Mouse (Mus musculus) midbrain, embryonic 10.5 days (tissue): ENCODE results near the gene Ryr2. TPM values are rescaled to one million over a fixed set of nuclear protein-coding genes. Genes with fewer than 3 reads are reported as not detected.
"Not testable (repeated sequence)": the region's sequence is repeated elsewhere in the genome, so short reads cannot be mapped to it uniquely, and the experiment has no call there.

ENCODE experiments used
- DNase-seq: peaks from one replicate; pipeline ENCODE4 v3.0.0-alpha.2; 2017; ENCODE audit warnings: low spot score
- H3K27ac ChIP-seq: fragments of 300-500 bp; sonication (generic); replicated peaks from 2 replicates; pipeline ENCODE4 v1.5.1; 2016; ENCODE audit warnings: mild to moderate bottlenecking
- H3K27me3 ChIP-seq: fragments of 300-500 bp; sonication (generic); 2 replicates; pipeline ENCODE4 v1.6.1; 2016; ENCODE audit warnings: low read depth, mild to moderate bottlenecking; ENCODE audit not compliant: poor library complexity, severe bottlenecking
- H3K36me3 ChIP-seq: fragments of 300-500 bp; sonication (generic); 2 replicates; pipeline ENCODE4 v1.6.1; 2016; ENCODE audit warnings: mild to moderate bottlenecking, moderate library complexity
- H3K4me1 ChIP-seq: fragments of 300-500 bp; sonication (generic); 2 replicates; pipeline ENCODE4 v1.6.1; 2016
- H3K4me3 ChIP-seq: fragments of 300-500 bp; sonication (generic); 2 replicates; pipeline ENCODE4 v1.5.1; 2016; ENCODE audit warnings: mild to moderate bottlenecking, moderate library complexity
- H3K9me3 ChIP-seq: fragments of 300-500 bp; sonication (generic); replicated peaks from 2 replicates; pipeline ENCODE4 v1.6.1; 2016; ENCODE audit warnings: mild to moderate bottlenecking
- WGBS: fragments of 180-500 bp; shearing (Covaris S2); methylation state at CpG from one replicate; pipeline ENCODE4 v1.1.7; 2016; 5-methylcytosine and 5-hydroxymethylcytosine counted together
- polyA plus RNA-seq: library from polyadenylated mRNA; unstranded; fragments of >200 nt; fragmentation: Nextera tagmentation; extraction: Ambion mirVana; gene quantifications from 2 replicates; pipeline ENCODE4 v1.2.1, GENCODE M21; 2016

Gene Ryr2
- polyA plus RNA-seq, 1 experiment from 2014 or later = 0.07 TPM

DNA sequence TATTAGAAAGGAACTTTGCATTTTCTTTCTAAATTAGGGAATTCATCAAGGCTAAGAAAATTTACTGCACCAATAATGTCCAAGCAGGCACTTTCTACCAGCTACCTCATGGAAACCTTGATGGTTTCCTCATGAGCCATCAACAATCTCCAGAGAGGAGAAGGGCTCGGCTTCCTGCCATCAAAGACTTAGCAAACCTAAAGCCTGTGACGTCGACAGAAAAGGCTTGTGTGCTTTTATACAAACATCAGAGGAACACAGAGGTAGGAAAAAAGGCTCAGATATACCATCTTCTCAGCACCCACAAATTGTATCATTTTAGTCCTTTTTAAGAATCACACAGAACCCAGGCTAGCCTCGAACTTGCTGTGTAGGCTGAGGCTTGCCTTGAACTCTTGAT is 148.5 kb downstream of the Ryr2 start:
- Histone ChIP-seq H3K4me3 (no peak overlapping the region), H3K27me3 (no peaks in the 10 kb centered on the region), H3K36me3 (no peaks in the 10 kb centered on the region), H3K9me3 (no peaks in the 10 kb centered on the region), H3K27ac (no peak overlapping the region), H3K4me1 (no peaks in the 10 kb centered on the region)
- 78% methylated on average over 4 of the region's 4 CpGs for WGBS
- DNase-seq = no peak

- Histone ChIP-seq H3K4me1 (no peaks in the 10 kb centered on the region), H3K27me3 (no peaks in the 10 kb centered on the region), H3K36me3 (no peaks in the 10 kb centered on the region), H3K27ac (no peak overlapping the region), H3K9me3 (no peaks in the 10 kb centered on the region), H3K4me3 (no peak overlapping the region)
- no peak for DNase-seq
- 72% methylated on average over 3 of the region's 3 CpGs for WGBS
Observed at GRCm38 (mm10) chr13:11951951-11952350, 154.8 kb downstream of the Ryr2 start.

GRCm38 (mm10) chr13:11945740-11946139 is 161.0 kb downstream of the Ryr2 start:
- no peak for DNase-seq
- no peaks in the 10 kb centered on the region for H3K27me3 ChIP-seq
- WGBS = 92% methylated on average over 2 of the region's 2 CpGs

GRCm38 (mm10) chr13:11941724-11942123 is 165.0 kb downstream of the Ryr2 start:
- WGBS = 86% methylated on average over 4 of the region's 4 CpGs
- H3K27ac ChIP-seq = no peak overlapping the region
- no peaks in the 10 kb centered on the region for H3K27me3 ChIP-seq
- H3K9me3 ChIP-seq = no peaks in the 10 kb centered on the region
- H3K4me3 ChIP-seq = no peak overlapping the region
- DNase-seq = no peak
- H3K4me1 ChIP-seq = no peaks in the 10 kb centered on the region
- H3K36me3 ChIP-seq = no peaks in the 10 kb centered on the region

More at GRCm38 (mm10) chr13:11945740-11946139, 161.0 kb downstream of the Ryr2 start:
- Histone ChIP-seq H3K4me1 (no peaks in the 10 kb centered on the region), H3K36me3 (no peaks in the 10 kb centered on the region), H3K9me3 (no peaks in the 10 kb centered on the region), H3K4me3 (no peak overlapping the region), H3K27ac (no peak overlapping the region)

DNA sequence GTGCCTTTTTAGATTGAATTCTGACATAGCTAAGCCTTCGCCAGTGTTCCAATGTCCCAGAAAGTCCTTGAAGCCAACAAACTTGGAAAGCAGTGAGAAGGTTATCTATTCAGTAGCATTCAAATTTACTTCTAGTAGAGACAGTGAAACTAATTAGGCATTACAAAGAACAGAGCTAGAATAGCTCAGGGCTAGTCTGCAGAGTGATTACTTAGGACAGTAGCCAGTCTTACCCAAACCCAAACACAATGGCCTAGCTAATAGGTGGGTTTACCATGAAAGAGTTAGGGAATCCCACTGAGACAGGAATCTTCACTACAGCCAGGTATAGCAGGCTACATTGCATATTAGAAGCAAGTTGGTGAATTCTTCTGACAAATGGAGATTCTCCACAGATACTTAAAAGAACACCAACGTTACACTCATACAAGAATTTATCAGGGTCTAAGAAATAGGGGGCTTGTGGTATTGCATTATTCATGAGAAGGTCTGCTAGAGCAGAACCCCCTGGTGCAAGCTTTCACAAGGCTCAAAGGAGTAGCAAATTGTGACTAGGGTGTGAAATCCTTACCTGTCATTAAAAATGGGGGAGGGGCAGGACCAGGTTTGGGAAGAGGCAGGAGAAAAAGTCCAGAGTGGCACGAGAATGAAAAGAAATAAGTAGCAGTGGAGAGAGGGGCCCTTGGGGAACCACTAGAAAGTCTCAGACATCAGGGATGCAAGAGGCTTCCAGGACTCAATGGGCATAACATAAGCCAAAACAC is 172.3 kb downstream of the Ryr2 start:
- H3K4me3 ChIP-seq, H3K27me3 ChIP-seq, DNase-seq, H3K27ac ChIP-seq, H3K4me1 ChIP-seq, H3K9me3 ChIP-seq, H3K36me3 ChIP-seq: not testable (repeated sequence)
- 72% methylated on average over 3 of the region's 3 CpGs for WGBS

GRCm38 (mm10) chr13:11933334-11933733 is 173.4 kb downstream of the Ryr2 start:
- DNase-seq = no peak
- Histone ChIP-seq H3K27ac (no peak overlapping the region), H3K4me3 (no peak overlapping the region), H3K27me3 (no peaks in the 10 kb centered on the region), H3K36me3 (no peaks in the 10 kb centered on the region), H3K4me1 (no peaks in the 10 kb centered on the region), H3K9me3 (no peaks in the 10 kb centered on the region)

DNA sequence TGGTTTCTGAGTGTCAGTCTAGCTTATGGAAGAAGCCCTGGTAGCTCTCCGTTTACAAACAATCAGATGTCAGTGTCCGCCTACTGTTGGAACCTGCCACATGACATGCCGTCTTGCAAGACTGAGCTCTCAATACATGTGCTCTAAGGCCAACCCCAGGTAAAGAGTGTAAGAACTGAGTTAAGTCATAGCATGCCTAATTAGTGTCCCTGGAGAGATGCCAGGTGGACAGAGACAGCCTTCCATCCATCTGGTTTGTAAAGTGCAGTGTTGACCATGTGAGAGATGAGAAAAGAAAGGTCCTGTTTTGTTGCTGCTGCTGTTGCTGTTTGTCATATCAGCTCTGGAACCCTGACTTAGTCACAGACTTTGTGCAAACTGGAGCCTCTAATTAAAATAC is 178.0 kb downstream of the Ryr2 start:
- Histone ChIP-seq H3K27ac (no peak overlapping the region), H3K27me3 (no peaks in the 10 kb centered on the region), H3K9me3 (no peaks in the 10 kb centered on the region), H3K4me1 (no peaks in the 10 kb centered on the region), H3K36me3 (no peaks in the 10 kb centered on the region), H3K4me3 (no peak overlapping the region)
- DNase-seq = no peak
- WGBS = 92% methylated on average over 3 of the region's 3 CpGs

DNA sequence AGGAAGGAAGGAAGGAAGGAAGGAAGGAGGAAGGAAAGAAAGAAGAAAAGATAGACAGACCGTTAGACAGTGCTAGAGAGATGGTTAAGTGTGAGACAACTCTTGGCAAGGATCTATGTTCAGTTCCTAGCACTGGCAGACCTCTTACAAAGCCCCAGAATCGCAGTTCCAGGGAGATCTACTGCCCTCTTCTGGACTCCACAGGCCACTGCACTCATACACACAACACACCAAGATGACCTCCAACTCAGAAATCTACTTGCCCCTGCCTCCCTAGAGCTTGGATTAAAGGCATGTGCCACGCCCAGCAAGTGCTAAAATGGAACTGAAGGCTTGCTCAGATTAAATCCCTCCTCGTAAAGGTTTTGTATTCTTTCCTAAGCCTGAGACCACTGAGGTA is 179.0 kb downstream of the Ryr2 start:
- Histone ChIP-seq H3K36me3 (no peaks in the 10 kb centered on the region), H3K4me1 (no peaks in the 10 kb centered on the region), H3K27me3 (no peaks in the 10 kb centered on the region), H3K9me3 (no peaks in the 10 kb centered on the region), H3K4me3 (no peak overlapping the region), H3K27ac (no peak overlapping the region)
- DNase-seq = no peak
- WGBS = 85% methylated on average over 4 of the region's 4 CpGs

- no peak overlapping the region for H3K27ac ChIP-seq
- no peaks in the 10 kb centered on the region for H3K9me3 ChIP-seq
- H3K36me3 ChIP-seq = no peaks in the 10 kb centered on the region
- 82% methylated on average over 11 of the region's 11 CpGs for WGBS
- H3K4me3 ChIP-seq = no peak overlapping the region
- H3K27me3 ChIP-seq = no peaks in the 10 kb centered on the region
- no peaks in the 10 kb centered on the region for H3K4me1 ChIP-seq
- no peak for DNase-seq
Observed at GRCm38 (mm10) chr13:11926720-11927500, 179.8 kb downstream of the Ryr2 start.

- Histone ChIP-seq H3K27ac (no peak overlapping the region), H3K4me3 (no peak overlapping the region), H3K4me1 (no peaks in the 10 kb centered on the region), H3K36me3 (no peaks in the 10 kb centered on the region), H3K27me3 (no peaks in the 10 kb centered on the region), H3K9me3 (no peaks in the 10 kb centered on the region)
- WGBS = 85% methylated on average over 2 of the region's 2 CpGs
- no peak for DNase-seq
Observed at GRCm38 (mm10) chr13:11926215-11926614, 180.5 kb downstream of the Ryr2 start.

DNA sequence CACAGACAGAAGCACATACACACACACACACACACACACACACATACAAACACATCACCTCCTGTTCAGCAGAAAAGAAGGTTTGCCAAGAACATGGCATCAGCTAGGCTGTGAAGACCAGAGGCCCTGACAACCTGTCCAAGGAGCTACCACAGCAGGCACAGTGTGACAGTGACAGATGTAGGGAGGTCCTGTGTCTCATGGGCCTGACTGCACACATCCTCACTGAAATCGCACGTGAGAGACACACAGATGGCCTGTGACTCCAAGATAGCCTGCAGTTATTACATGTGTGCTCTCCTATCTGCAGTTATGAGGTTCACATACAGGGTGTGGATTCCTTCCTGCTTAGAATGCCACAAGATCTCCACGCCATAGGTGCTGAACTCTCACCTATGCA is 182.0 kb downstream of the Ryr2 start:
- H3K36me3 ChIP-seq = no peaks in the 10 kb centered on the region
- DNase-seq = no peak
- no peak overlapping the region for H3K4me3 ChIP-seq
- H3K27ac ChIP-seq = no peak overlapping the region
- H3K9me3 ChIP-seq = no peaks in the 10 kb centered on the region
- no peaks in the 10 kb centered on the region for H3K27me3 ChIP-seq
- no peaks in the 10 kb centered on the region for H3K4me1 ChIP-seq
- WGBS = 91% methylated on average over 3 of the region's 3 CpGs

DNA sequence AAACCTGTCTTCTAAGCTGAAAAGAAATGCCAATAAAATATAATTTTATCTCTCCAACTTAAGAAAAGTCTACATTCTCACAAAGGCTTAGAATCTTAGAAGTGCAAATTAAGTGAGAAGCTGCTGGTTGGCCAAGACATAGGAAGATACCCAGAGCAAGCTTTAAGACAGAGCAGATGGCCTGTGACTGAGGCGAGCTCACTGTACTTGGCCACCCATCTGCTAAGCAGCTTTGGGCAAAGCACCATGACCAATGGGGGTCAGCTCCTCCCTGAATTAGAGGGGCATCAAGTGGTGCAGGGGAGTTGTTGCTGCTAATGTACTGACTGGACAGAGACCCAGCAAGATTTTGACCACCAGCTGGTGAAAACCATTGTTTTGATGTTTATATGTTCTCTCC is 186.2 kb downstream of the Ryr2 start:
- no peaks in the 10 kb centered on the region for H3K9me3 ChIP-seq
- WGBS = 55% methylated on average over 1 of the region's 1 CpGs
- H3K4me3 ChIP-seq = no peak overlapping the region
- H3K27ac ChIP-seq = no peak overlapping the region
- no peaks in the 10 kb centered on the region for H3K4me1 ChIP-seq
- DNase-seq = no peak
- no peaks in the 10 kb centered on the region for H3K27me3 ChIP-seq
- H3K36me3 ChIP-seq = no peaks in the 10 kb centered on the region

GRCm38 (mm10) chr13:11919448-11919847 is 187.3 kb downstream of the Ryr2 start:
- H3K27ac ChIP-seq = no peak overlapping the region
- no peak overlapping the region for H3K4me3 ChIP-seq
- H3K27me3 ChIP-seq = no peaks in the 10 kb centered on the region
- no peaks in the 10 kb centered on the region for H3K4me1 ChIP-seq
- H3K9me3 ChIP-seq = no peaks in the 10 kb centered on the region
- DNase-seq = no peak
- WGBS = 97% methylated on average over 6 of the region's 6 CpGs
- no peaks in the 10 kb centered on the region for H3K36me3 ChIP-seq
